Mouse (Mus musculus): ENCODE measurements at regions not wholly inside any gene's neighbourhood (a gene's known extent, or its start where the extent isn't known, plus 50 kb on each side); places are given as distances from the start of the nearest gene placed in this dataset.

GRCm38 (mm10) chr15:62043617-62044392 lies 1121.0 kb upstream of the A1bg start:
- peak; percentile 88 for DNase-seq (ENCODE audit: low read depth)

GRCm38 (mm10) chr15:62042924-62043504 lies 1120.2 kb upstream of the A1bg start:
- DNase-seq (ENCODE audit: low read depth) = no peak
